Mouse (Mus musculus) liver, embryonic 13.5 days (tissue): Measurements from ENCODE around the gene Hist1h4f. TPM values are rescaled to one million over a fixed set of nuclear protein-coding genes. Genes with fewer than 3 reads are reported as not detected.

Experiments
- ATAC-seq: fragments of 200-750 bp; cut with Nextera tagmentation; 2 replicates; pipeline ENCODE4 v1.8.0; 2017; ENCODE audit warnings: low read depth, mild to moderate bottlenecking, moderate number of reproducible peaks, moderate library complexity
- DNase-seq: peaks from one replicate; pipeline ENCODE4 v3.0.0; 2022
- H3K27ac ChIP-seq: fragments of 300-500 bp; sonication (generic); 2 replicates; pipeline ENCODE4 v1.5.1; 2015; ENCODE audit warnings: moderate library complexity, mild to moderate bottlenecking, inconsistent platforms
- H3K27me3 ChIP-seq: fragments of 300-500 bp; sonication (generic); 2 replicates; pipeline ENCODE4 v1.6.1; 2015; ENCODE audit warnings: mild to moderate bottlenecking, inconsistent platforms
- H3K36me3 ChIP-seq: fragments of 300-500 bp; sonication (generic); 2 replicates; pipeline ENCODE4 v1.6.1; 2015; ENCODE audit warnings: mild to moderate bottlenecking, inconsistent platforms
- H3K4me1 ChIP-seq: fragments of 300-500 bp; sonication (generic); replicated peaks from 2 replicates; pipeline ENCODE4 v1.6.1; 2015; ENCODE audit warnings: inconsistent platforms
- H3K4me2 ChIP-seq: fragments of 300-500 bp; sonication (generic); 2 replicates; pipeline ENCODE4 v1.6.1; 2015; ENCODE audit warnings: inconsistent platforms, mild to moderate bottlenecking, moderate library complexity
- H3K4me3 ChIP-seq: fragments of 300-500 bp; sonication (generic); replicated peaks from 2 replicates; pipeline ENCODE4 v1.5.1; 2015; ENCODE audit warnings: mild to moderate bottlenecking, inconsistent platforms
- H3K9ac ChIP-seq: fragments of 300-500 bp; sonication (generic); 2 replicates; pipeline ENCODE4 v1.6.1; 2015; ENCODE audit warnings: mild to moderate bottlenecking, inconsistent platforms
- H3K9me3 ChIP-seq: fragments of 300-500 bp; sonication (generic); replicated peaks from 2 replicates; pipeline ENCODE4 v1.6.1; 2016; ENCODE audit warnings: inconsistent platforms
- WGBS: fragments of 180-500 bp; shearing (Covaris S2); methylation state at CpG from one replicate; pipeline ENCODE4 v1.1.7; 2015; ENCODE audit not compliant: insufficient replicate concordance; 5-methylcytosine and 5-hydroxymethylcytosine counted together
- polyA plus RNA-seq: library from polyadenylated mRNA; unstranded; fragments of >200 nt; fragmentation: Nextera tagmentation; extraction: Ambion mirVana; gene quantifications from 2 replicates; pipeline ENCODE4 v1.2.1, GENCODE M21; 2015

Gene Hist1h4f
- polyA plus RNA-seq, 1 experiment from 2014 or later, result 4.2 TPM

- Histone ChIP-seq H3K4me2 (no peak overlapping the region), H3K9me3 (no peaks in the 10 kb centered on the region), H3K9ac (peak overlapping the region; percentile 51; the same call in 1 of the 2 replicates), H3K27ac (peak overlapping the region; percentile 15), H3K4me3 (no peak overlapping the region), H3K4me1 (peaks cover 60% of the 10 kb centered on the region), H3K36me3 (no peaks in the 10 kb centered on the region), H3K27me3 (no peaks in the 10 kb centered on the region)
- 79% methylated on average over 5 of the region's 5 CpGs for WGBS
- ATAC-seq (no peak), DNase-seq (no peak)
Observed at GRCm38 (mm10) chr13:23529005-23529404, 22.4 kb downstream of the Hist1h4f start.

GRCm38 (mm10) chr13:23526312-23526711, 25.1 kb downstream of the Hist1h4f start:
- H3K27ac ChIP-seq, result peak overlapping the region; percentile 40; the same call in 1 of the 2 replicates
- no peak for ATAC-seq

GRCm38 (mm10) chr13:23525901-23526300, 25.5 kb downstream of the Hist1h4f start:
- H3K36me3 ChIP-seq, result no peaks in the 10 kb centered on the region
- no peaks in the 10 kb centered on the region for H3K9me3 ChIP-seq
- H3K27me3 ChIP-seq, result no peaks in the 10 kb centered on the region
- H3K27ac ChIP-seq, result peak overlapping the region; percentile 40
- 2% methylated on average over 10 of the region's 10 CpGs for WGBS
- H3K4me1 ChIP-seq, result peaks cover 63% of the 10 kb centered on the region
- no peak for DNase-seq
- ATAC-seq, result no peak; the same call in 1 of the 2 replicates
- H3K4me2 ChIP-seq, result peak overlapping the region; percentile 69
- H3K9ac ChIP-seq, result peak overlapping the region; percentile 57
- peak overlapping the region; percentile 54 for H3K4me3 ChIP-seq

More at GRCm38 (mm10) chr13:23526312-23526711, 25.1 kb downstream of the Hist1h4f start:
- Histone ChIP-seq H3K4me2 (peak overlapping the region; percentile 69), H3K36me3 (no peaks in the 10 kb centered on the region), H3K9me3 (no peaks in the 10 kb centered on the region), H3K4me3 (peak overlapping the region; percentile 54), H3K9ac (peak overlapping the region; percentile 70), H3K4me1 (peaks cover 59% of the 10 kb centered on the region), H3K27me3 (no peaks in the 10 kb centered on the region)
- WGBS, result under 1% methylated on average over 17 of the region's 17 CpGs
- peak; percentile 84 for DNase-seq

GRCm38 (mm10) chr13:23524654-23525053, 26.8 kb downstream of the Hist1h4f start:
- Histone ChIP-seq H3K9ac (no peak overlapping the region), H3K27ac (no peak overlapping the region)

GRCm38 (mm10) chr13:23523976-23524375, 27.5 kb downstream of the Hist1h4f start:
- ATAC-seq (no peak), DNase-seq (no peak)
- Histone ChIP-seq H3K27me3 (no peaks in the 10 kb centered on the region), H3K36me3 (no peaks in the 10 kb centered on the region), H3K4me2 (no peak overlapping the region), H3K9ac (no peak overlapping the region), H3K27ac (no peak overlapping the region), H3K4me1 (peaks cover 69% of the 10 kb centered on the region), H3K9me3 (no peaks in the 10 kb centered on the region), H3K4me3 (no peak overlapping the region)
- 40% methylated on average over 5 of the region's 5 CpGs for WGBS

More at GRCm38 (mm10) chr13:23524654-23525053, 26.8 kb downstream of the Hist1h4f start:
- H3K27me3 ChIP-seq, result no peaks in the 10 kb centered on the region
- H3K4me3 ChIP-seq, result no peak overlapping the region
- no peaks in the 10 kb centered on the region for H3K36me3 ChIP-seq
- peak; percentile 76 for DNase-seq
- H3K4me2 ChIP-seq, result peak overlapping the region; percentile 38; the same call in 1 of the 2 replicates
- peaks cover 71% of the 10 kb centered on the region for H3K4me1 ChIP-seq
- 10% methylated on average over 5 of the region's 5 CpGs for WGBS
- H3K9me3 ChIP-seq, result no peaks in the 10 kb centered on the region
- ATAC-seq, result 0 out of 2 replicates have a peak, but pooled peaks have one; percentile 21

- Histone ChIP-seq H3K9me3 (no peaks in the 10 kb centered on the region), H3K4me2 (peak overlapping the region; percentile 61), H3K4me1 (peaks cover 55% of the 10 kb centered on the region), H3K9ac (peak overlapping the region; percentile 54), H3K36me3 (no peaks in the 10 kb centered on the region), H3K27me3 (no peaks in the 10 kb centered on the region), H3K4me3 (peak overlapping the region; percentile 37), H3K27ac (no peak overlapping the region)
- peak; percentile 62 for ATAC-seq
- peak; percentile 80 for DNase-seq
- WGBS, result under 1% methylated on average over 14 of the region's 14 CpGs
Observed at GRCm38 (mm10) chr13:23521703-23522102, 29.7 kb downstream of the Hist1h4f start.

GRCm38 (mm10) chr13:23519416-23519815, 32.0 kb downstream of the Hist1h4f start:
- Histone ChIP-seq H3K9ac (peak overlapping the region; percentile 20; the same call in 1 of the 2 replicates), H3K27me3 (no peaks in the 10 kb centered on the region), H3K27ac (peak overlapping the region; percentile 70), H3K4me1 (peaks cover 51% of the 10 kb centered on the region), H3K36me3 (no peaks in the 10 kb centered on the region), H3K4me2 (peak overlapping the region; percentile 67), H3K9me3 (no peaks in the 10 kb centered on the region), H3K4me3 (peak overlapping the region; percentile 65)
- peak; percentile 79 for DNase-seq
- WGBS, result under 1% methylated on average over 10 of the region's 10 CpGs
- ATAC-seq, result peak; percentile 44

- DNase-seq (peak; percentile 80), ATAC-seq (peak; percentile 49; the same call in 1 of the 2 replicates)
- Histone ChIP-seq H3K27me3 (no peaks in the 10 kb centered on the region), H3K4me2 (peak overlapping the region; percentile 67), H3K4me3 (peak overlapping the region; percentile 65), H3K36me3 (no peaks in the 10 kb centered on the region), H3K9ac (peak overlapping the region; percentile 62), H3K9me3 (no peaks in the 10 kb centered on the region), H3K4me1 (peaks cover 47% of the 10 kb centered on the region), H3K27ac (peak overlapping the region; percentile 70)
- under 1% methylated on average over 6 of the region's 6 CpGs for WGBS
Observed at GRCm38 (mm10) chr13:23518885-23519284, 32.6 kb downstream of the Hist1h4f start.

- H3K4me2 ChIP-seq, result peak overlapping the region; percentile 88
- H3K27ac ChIP-seq, result peak overlapping the region; percentile 71
- no peaks in the 10 kb centered on the region for H3K36me3 ChIP-seq
- 0% methylated on average over 6 of the region's 6 CpGs for WGBS
- no peak for DNase-seq
- H3K9ac ChIP-seq, result peak overlapping the region; percentile 61
- no peaks in the 10 kb centered on the region for H3K9me3 ChIP-seq
- no peaks in the 10 kb centered on the region for H3K27me3 ChIP-seq
- H3K4me1 ChIP-seq, result peaks cover 44% of the 10 kb centered on the region
- H3K4me3 ChIP-seq, result peak overlapping the region; percentile 65
- no peak; the same call in 1 of the 2 replicates for ATAC-seq
Observed at GRCm38 (mm10) chr13:23518295-23518603, 33.2 kb downstream of the Hist1h4f start.

- H3K4me3 ChIP-seq, result peak overlapping the region; percentile 65
- DNase-seq, result peak; percentile 90
- H3K36me3 ChIP-seq, result no peaks in the 10 kb centered on the region
- peak overlapping the region; percentile 82 for H3K27ac ChIP-seq
- ATAC-seq, result peak; percentile 78
- H3K4me1 ChIP-seq, result peaks cover 44% of the 10 kb centered on the region
- no peaks in the 10 kb centered on the region for H3K27me3 ChIP-seq
- no peaks in the 10 kb centered on the region for H3K9me3 ChIP-seq
- H3K9ac ChIP-seq, result peak overlapping the region; percentile 66
- WGBS, result under 1% methylated on average over 27 of the region's 27 CpGs
- peak overlapping the region; percentile 88 for H3K4me2 ChIP-seq
Observed at GRCm38 (mm10) chr13:23517603-23518294, 33.7 kb downstream of the Hist1h4f start.

- no peaks in the 10 kb centered on the region for H3K9me3 ChIP-seq
- peak overlapping the region; percentile 65 for H3K4me3 ChIP-seq
- ATAC-seq, result peak; percentile 52; the same call in 1 of the 2 replicates
- DNase-seq, result no peak
- H3K27ac ChIP-seq, result peak overlapping the region; percentile 76
- H3K9ac ChIP-seq, result peak overlapping the region; percentile 65; the same call in 1 of the 2 replicates
- peaks cover 39% of the 10 kb centered on the region for H3K4me1 ChIP-seq
- peak overlapping the region; percentile 88 for H3K4me2 ChIP-seq
- H3K27me3 ChIP-seq, result no peaks in the 10 kb centered on the region
- H3K36me3 ChIP-seq, result no peaks in the 10 kb centered on the region
- WGBS, result 0% methylated on average over 19 of the region's 19 CpGs
Observed at GRCm38 (mm10) chr13:23516822-23517602, 34.4 kb downstream of the Hist1h4f start.
